Mouse (Mus musculus): ENCODE data around the gene A030005L19Rik. TPM values are rescaled to one million over a fixed set of nuclear protein-coding genes. Genes with fewer than 3 reads are reported as not detected.
"Not testable (repeated sequence)": the region's sequence is repeated elsewhere in the genome, so short reads cannot be mapped to it uniquely, and the experiment has no call there.

A030005L19Rik gene
- total RNA-seq (2021): not detected
- long read RNA-seq, experiment 1: 0 reads
- long read RNA-seq, experiment 2: 0 reads

GRCm38 (mm10) chr1:82913025-82913424 lies at the start of gene A030005L19Rik:
Gene A030005L19Rik (plus strand): TSS chr1:82913325.
- intact Hi-C loops (cut with DNase I): no loop called here
- DNase-seq: no peak

DNA sequence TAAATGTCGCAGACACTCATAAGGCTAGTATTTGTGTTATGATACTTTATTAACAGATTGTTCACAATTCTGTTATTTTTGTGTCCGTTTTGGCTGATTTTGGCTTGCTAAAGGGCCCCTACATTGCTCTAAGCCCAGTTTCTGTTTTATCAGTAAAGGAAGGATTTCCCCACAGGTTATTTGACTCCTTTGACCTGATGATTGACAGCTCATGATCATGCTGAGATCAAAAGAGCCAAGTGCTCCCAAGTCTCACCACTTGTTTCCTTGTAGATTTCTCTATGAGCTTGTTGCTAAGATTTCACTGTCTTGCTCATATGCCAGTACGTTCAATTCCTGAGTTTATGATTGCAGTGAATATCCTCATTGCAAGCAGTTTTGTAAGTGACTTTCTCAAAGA lies 42.9 kb upstream of the A030005L19Rik start:
- no peak for DNase-seq
- intact Hi-C loops (cut with DNase I): no loop called here

DNA sequence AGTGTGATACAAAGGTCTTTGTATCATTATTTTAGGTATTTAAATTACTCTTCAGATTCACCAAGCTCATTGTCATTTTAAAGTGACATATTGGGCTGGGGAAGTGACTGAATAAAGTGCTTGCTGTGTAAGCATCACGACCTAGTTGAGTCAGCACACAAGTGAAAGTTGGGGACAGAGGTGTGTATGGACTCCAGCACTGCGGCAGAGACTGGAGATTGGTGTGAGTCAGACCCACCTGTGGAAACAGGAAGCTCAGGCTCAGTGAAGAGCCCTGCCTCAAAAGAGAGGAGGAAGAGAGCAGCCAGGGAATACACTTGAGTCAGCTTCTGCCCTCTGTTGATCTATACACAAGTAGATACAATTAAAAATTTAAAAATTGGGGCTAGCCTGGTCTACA lies 34.0 kb upstream of the A030005L19Rik start:
- no peak for DNase-seq
- intact Hi-C loops (cut with DNase I): no loop called here

- intact Hi-C loops (cut with DNase I): no loop called here
- no peak for DNase-seq
Observed at GRCm38 (mm10) chr1:82880196-82880595, 32.9 kb upstream of the A030005L19Rik start.

DNA sequence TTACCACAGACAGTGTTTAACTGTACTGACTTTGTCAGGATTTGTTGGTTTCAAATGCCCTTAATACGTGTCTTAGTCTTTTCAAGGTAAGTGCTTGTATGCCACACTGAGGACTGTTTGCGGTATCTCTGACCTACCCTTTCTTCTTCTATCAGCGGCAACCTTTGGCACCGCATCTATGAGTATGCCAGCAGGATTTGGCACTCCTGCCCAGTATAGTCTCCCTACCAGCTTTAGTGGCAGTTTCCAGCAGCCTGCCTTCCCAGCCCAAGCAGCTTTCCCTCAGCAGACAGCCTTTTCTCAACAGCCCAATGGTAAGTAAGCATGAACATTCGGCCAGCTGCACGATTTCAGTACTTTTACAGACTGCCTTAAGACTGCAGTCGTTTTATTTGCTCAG lies 19.9 kb upstream of the A030005L19Rik start:
- intact Hi-C loops (cut with DNase I): no loop called here
- DNase-seq: no peak

- DNase-seq: no peak
- intact Hi-C loops (cut with DNase I): no loop called here
Observed at GRCm38 (mm10) chr1:82900567-82900966, 12.6 kb upstream of the A030005L19Rik start.

- intact Hi-C loops (cut with DNase I): no loop called here
- no peak for DNase-seq
Observed at GRCm38 (mm10) chr1:82901201-82901600, 11.9 kb upstream of the A030005L19Rik start.

DNA sequence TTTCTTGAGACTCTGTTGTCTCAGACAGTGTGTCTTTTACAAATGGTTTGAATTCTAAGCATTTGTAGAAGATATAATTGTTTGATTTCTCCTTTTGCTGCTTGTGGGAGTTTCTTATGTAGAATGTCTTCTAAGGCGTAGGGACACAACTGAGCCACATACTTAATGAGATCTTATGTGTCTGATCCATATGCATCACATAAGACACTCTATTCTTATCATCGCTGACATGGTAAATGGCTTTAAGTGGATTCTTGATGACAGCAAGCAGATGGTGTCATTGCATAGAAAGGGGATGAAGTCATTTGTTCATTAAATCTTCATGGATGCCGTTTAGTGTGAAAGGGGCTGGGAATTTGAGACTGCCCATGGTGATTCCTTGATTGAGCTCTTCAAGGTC lies 7.2 kb upstream of the A030005L19Rik start:
- intact Hi-C loops (cut with DNase I): no loop called here
- DNase-seq: no peak

DNA sequence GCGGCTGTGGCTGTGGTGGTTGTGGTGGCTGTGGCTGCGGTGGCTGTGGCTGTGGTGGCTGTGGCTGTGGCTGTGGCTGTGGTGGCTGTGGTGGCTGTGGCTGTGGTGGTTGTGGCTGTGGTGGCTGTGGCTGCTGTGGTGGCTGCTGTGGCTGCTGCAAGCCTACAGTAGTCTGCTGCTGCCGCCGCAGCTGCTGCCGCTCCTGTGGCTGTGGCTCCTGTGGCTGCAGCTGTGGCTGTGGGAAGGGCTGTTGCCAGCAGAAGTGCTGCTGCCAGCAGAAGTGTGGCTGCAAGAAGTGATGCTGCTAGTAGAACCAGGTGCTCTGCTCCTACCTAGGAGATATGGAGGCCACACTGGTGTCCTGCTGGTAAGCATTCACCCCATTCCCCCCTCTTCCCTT lies 309 bp downstream of the A030005L19Rik start:
- intact Hi-C loops (cut with DNase I); DNase-seq: not testable (repeated sequence)

- intact Hi-C loops (cut with DNase I): no loop called here
- DNase-seq: no peak
Observed at GRCm38 (mm10) chr1:82924650-82925049, 11.5 kb downstream of the A030005L19Rik start, which contains the start of gene A030014E15Rik. Gene A030014E15Rik (plus strand): TSS chr1:82924917.

GRCm38 (mm10) chr1:82930558-82930957 lies 17.4 kb downstream of the A030005L19Rik start:
- intact Hi-C loops (cut with DNase I): not testable (repeated sequence)

GRCm38 (mm10) chr1:82931326-82931725 lies 18.2 kb downstream of the A030005L19Rik start, which contains the start of gene Gm6217:
Gene Gm6217 (minus strand): TSS chr1:82931399.
- DNase-seq; intact Hi-C loops (cut with DNase I): not testable (repeated sequence)

More at GRCm38 (mm10) chr1:82930558-82930957, 17.4 kb downstream of the A030005L19Rik start:
- not testable (repeated sequence) for DNase-seq

- no peak for DNase-seq
- intact Hi-C loops (cut with DNase I): no loop called here
Observed at GRCm38 (mm10) chr1:82938666-82939065, 25.5 kb downstream of the A030005L19Rik start.

- intact Hi-C loops (cut with DNase I); DNase-seq: not testable (repeated sequence)
Observed at GRCm38 (mm10) chr1:82942505-82942904, 29.4 kb downstream of the A030005L19Rik start.

GRCm38 (mm10) chr1:82943295-82943694 lies 30.2 kb downstream of the A030005L19Rik start, which contains the start of gene A030003K21Rik:
Gene A030003K21Rik (minus strand): TSS chr1:82943388.
- intact Hi-C loops (cut with DNase I); DNase-seq: not testable (repeated sequence)

GRCm38 (mm10) chr1:82946029-82946428 lies 32.9 kb downstream of the A030005L19Rik start:
- DNase-seq: not testable (repeated sequence)

DNA sequence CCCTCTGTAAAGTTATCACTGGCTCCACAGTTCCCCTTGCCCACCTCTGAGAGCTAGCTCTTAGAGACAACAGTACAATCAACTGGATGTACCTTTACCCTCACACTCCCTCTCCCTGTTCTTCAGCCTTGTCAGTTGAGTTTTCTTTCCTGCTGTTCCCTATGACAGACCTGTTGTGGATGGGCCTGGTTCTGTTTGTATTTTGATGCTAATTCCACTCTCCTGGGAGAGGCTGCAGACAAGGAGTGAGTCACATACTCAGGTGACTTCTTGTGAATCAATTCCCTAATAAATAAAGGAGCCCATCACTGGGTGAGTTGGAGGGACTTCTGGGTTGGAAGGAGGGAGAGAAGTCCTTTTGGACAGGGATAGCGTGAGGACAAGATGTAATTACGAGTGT lies 35.5 kb downstream of the A030005L19Rik start:
- intact Hi-C loops (cut with DNase I): no loop called here
- no peak for DNase-seq

More at GRCm38 (mm10) chr1:82946029-82946428, 32.9 kb downstream of the A030005L19Rik start:
- intact Hi-C loops (cut with DNase I): not testable (repeated sequence)

DNA sequence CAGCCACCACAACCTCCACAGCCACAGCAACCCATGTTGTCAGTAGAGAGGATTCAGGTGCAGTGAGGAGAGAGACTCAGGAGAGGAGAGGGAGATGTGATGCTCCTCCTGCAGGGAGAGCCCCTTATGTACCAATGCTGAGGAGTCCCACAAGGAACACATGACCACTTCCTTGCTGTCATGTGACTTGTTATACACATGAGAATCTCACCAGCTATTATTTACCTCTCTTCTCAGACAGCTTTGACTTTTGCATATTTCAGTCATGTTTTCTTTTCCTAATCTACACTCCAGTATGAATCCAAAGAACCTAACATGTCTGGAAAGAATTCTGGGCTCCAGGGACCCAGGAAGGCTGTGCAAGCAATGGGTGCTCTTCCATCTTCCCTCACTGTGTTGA lies 42.8 kb downstream of the A030005L19Rik start, which contains the start of gene Gm7544:
Gm7544 (minus strand) TSS at position 101 of the 400 bp plus-strand sequence.
- DNase-seq; intact Hi-C loops (cut with DNase I): not testable (repeated sequence)

DNA sequence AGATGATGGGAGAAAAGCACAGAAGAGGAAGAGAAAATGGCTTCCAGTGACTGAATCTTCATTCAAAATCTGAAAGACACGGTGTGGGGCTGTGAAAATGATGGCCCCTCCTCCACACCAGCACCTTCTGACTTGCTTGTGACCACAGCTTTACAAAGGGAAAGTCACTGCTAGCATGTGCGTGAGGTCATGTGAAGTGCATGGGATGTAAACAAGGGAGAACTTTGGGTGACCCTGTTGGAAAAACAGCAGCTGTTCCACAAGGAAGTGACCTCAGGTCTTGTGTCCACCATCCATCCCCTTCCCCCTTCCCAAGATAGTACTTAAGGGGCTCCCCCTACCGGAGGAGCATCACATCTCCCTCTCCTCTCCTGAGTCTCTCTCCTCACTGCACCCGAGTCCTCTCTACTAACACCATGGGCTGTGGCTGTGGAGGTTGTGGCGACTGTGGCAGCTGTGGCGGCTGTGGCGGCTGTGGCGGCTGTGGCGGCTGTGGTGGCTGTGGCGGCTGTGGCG lies 46.8 kb downstream of the A030005L19Rik start, which contains the start of gene Gm47955:
Gm47955 (plus strand) TSS at position 417 of the 516 bp plus-strand sequence.
- no peak for DNase-seq
- intact Hi-C loops (cut with DNase I): no loop called here
